Mouse (Mus musculus): ENCODE measurements around the gene Rptor.

Rptor gene

GRCm38 (mm10) chr11:119692911-119693261 is 90.2 kb downstream of the Rptor start:
- no peak for DNase-seq

GRCm38 (mm10) chr11:119694146-119694860 is 91.6 kb downstream of the Rptor start:
- DNase-seq = no peak

GRCm38 (mm10) chr11:119696401-119696800 is 93.7 kb downstream of the Rptor start:
- no peak for DNase-seq

- no peak for DNase-seq
Measured at GRCm38 (mm10) chr11:119705381-119706066, 102.8 kb downstream of the Rptor start.

GRCm38 (mm10) chr11:119707259-119707658 is 104.6 kb downstream of the Rptor start:
- no peak for DNase-seq

GRCm38 (mm10) chr11:119709239-119709638 is 106.5 kb downstream of the Rptor start:
- no peak for DNase-seq

GRCm38 (mm10) chr11:119710338-119710737 is 107.6 kb downstream of the Rptor start:
- DNase-seq = no peak

GRCm38 (mm10) chr11:119710822-119711221 is 108.1 kb downstream of the Rptor start:
- no peak for DNase-seq

GRCm38 (mm10) chr11:119715437-119715836 is 112.7 kb downstream of the Rptor start:
- DNase-seq = no peak

- DNase-seq = no peak
Measured at GRCm38 (mm10) chr11:119715841-119716596, 113.3 kb downstream of the Rptor start.

GRCm38 (mm10) chr11:119718115-119718514 is 115.4 kb downstream of the Rptor start:
- DNase-seq = no peak

- DNase-seq = no peak
Measured at GRCm38 (mm10) chr11:119720101-119721048, 117.7 kb downstream of the Rptor start.

- DNase-seq = no peak
Measured at GRCm38 (mm10) chr11:119724709-119725108, 122.0 kb downstream of the Rptor start.

- no peak for DNase-seq
Measured at GRCm38 (mm10) chr11:119731382-119731781, 128.7 kb downstream of the Rptor start.

- DNase-seq = no peak
Measured at GRCm38 (mm10) chr11:119732362-119732761, 129.7 kb downstream of the Rptor start.

GRCm38 (mm10) chr11:119732961-119733656 is 130.4 kb downstream of the Rptor start:
- DNase-seq = peak; percentile 85

- DNase-seq = peak; percentile 64
Measured at GRCm38 (mm10) chr11:119733657-119733990, 130.9 kb downstream of the Rptor start.

- DNase-seq = peak; percentile 39
Measured at GRCm38 (mm10) chr11:119735152-119735551, 132.4 kb downstream of the Rptor start.

- DNase-seq = peak; percentile 40
Measured at GRCm38 (mm10) chr11:119738990-119739846, 136.5 kb downstream of the Rptor start.

GRCm38 (mm10) chr11:119741401-119741800 is 138.7 kb downstream of the Rptor start:
- DNase-seq = no peak

- no peak for DNase-seq
Measured at GRCm38 (mm10) chr11:119744436-119744835, 141.7 kb downstream of the Rptor start.

Data from cerebellum, adult 11-12 months (tissue).